Mouse (Mus musculus): ENCODE data around the gene Spen. TPM values are rescaled to one million over a fixed set of nuclear protein-coding genes. Genes with fewer than 3 reads are reported as not detected.

Spen gene
- total RNA-seq, 4 experiments from 2014 or later, result 57.2 to 66.6 (median 62.1) TPM

GRCm38 (mm10) chr4:141478225-141478624 is 60.2 kb downstream of the Spen start:
- no peak for DNase-seq (ENCODE audit: low spot score in 2 of 2)

- DNase-seq (ENCODE audit: low spot score in 2 of 2), result peak; percentile 49 to 71
These were observed 60.7 kb downstream of the Spen start for GRCm38 (mm10) chr4:141477681-141478102.

DNA sequence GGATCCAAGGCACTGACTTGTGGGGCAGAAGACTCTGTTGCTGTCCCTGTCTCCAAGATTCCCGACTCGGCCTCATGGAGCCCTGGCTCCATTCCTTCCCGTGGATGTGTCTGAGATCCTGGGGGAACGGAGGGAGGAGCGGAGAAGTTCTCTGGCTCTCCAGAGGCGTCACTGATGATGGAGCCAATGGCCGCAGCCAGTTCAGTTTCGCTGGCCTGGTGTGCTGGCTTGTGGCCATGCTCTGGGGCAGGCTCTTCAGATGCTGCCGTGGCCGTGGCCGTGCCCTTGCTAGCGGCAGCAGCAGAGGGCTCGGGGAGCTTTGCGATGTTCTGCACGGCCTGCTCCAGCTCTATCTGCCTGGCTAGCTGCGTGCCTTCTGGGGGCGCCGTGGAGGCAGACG is 64.0 kb downstream of the Spen start:
- no peak for DNase-seq (ENCODE audit: low spot score in 2 of 2)

DNA sequence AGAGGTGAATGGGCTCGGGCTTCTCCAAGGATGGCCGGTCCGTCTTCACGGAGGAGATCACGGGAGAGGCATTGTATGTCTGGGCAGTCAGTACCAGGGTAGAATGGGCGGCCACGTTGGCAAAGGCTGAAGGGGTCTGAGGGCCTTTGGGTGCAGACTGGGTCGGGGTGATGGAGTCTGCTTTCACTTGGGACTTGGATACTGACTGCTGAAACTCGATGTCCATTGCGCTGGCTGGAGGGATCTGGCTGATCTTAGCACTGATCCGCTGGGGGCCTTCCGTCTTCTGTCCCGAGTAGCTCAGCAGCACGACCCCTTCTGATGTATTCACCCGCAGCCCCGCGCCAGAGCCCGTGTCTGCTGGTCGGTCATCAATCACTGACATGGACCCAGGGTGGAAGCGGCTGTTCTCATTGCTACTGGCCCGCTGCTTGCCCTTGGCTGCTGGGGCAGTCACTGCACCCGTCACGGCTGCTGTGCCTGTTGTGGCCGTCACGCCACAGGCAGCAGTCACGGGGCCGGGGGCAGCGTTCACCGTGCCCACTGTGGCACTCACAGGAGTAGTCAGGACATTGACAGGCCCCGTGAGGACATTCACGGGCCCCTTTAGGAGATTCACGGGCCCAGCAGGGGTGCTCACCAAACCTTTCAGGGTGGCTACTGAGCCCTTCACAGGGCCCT is 65.6 kb downstream of the Spen start:
- no peak for DNase-seq (ENCODE audit: low spot score in 2 of 2)

DNA sequence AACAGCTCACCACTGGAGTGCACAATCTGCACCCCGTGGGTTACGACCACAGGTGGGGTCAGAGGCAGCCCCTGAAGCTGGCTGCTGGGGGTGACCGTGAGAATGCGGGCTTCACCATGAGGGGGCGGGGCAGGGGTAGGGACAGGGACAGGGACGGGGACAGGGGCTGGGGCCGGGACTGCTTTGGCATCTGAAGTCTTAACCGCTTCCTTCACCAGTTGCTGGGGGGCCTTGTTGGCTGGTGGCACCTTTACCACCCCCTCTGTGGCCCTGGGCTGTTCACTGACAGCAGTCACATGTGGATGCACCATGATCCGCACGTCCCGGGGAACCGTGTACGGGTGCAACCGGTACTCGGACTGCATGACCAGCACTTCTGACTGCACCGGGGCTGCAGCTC is 66.9 kb downstream of the Spen start:
- no peak for DNase-seq (ENCODE audit: low spot score in 2 of 2)

DNA sequence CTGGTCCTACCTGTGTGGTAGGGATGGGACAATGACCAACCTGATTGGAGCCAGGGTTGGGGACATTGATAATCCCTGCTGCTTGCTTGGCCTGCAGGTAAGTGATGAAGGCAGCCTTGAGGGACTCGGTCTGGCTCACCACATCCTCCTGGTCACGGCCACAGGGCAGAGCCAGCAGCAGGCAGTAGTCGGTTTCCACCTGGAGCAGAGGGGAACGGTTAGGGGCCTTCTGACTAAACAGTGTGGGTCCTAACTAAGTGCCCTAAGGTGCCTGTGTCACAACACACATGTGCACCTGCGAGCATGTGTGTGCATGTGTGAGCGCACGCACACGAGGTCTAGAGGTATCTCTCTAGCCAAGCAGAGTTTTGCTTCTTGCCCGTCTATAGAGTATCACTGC is 69.1 kb downstream of the Spen start:
- DNase-seq (ENCODE audit: low spot score in 2 of 2), result no peak

DNA sequence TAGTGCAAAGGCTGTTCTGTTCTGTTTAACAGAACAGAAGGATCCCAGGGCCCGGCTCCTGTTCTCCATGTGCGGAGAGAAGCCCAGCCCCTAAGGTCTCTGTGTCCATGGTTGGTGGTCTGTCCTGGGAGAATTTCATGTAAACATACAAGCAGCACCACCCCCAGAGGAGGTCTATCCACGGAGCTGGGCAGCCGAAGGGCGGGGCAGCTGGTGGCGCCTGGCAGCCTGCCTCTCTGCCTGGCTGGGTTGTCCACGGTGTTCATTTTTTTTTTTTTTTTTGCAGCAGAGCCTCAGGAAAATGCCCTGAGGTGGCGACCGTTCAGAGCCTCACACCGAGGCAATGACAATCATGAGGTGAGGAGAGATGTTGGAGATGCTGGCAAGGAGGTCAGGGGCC is 69.8 kb downstream of the Spen start:
- no peak for DNase-seq (ENCODE audit: low spot score in 2 of 2)

DNA sequence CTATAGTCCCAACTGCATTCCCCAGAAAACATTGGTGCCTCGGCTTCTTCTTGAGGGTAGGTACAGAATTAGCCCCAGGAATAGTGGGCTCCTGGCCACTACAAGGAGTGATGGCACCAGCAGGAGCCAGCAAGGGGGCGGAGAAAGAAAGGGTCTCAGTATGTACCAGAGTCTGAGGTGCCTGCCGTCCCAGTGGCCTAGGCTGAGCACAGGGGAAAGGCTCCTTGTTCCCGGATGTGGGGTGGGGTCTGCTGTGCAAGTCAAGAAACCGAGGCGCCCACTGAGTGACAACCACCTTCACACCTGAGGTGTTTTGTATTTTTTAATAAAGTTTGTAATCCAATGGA is 70.8 kb downstream of the Spen start:
- DNase-seq (ENCODE audit: low spot score in 2 of 2), result no peak

GRCm38 (mm10) chr4:141466844-141467580 is 71.4 kb downstream of the Spen start:
- DNase-seq (ENCODE audit: low spot score in 2 of 2), result no peak

- no peak for DNase-seq (ENCODE audit: low spot score in 2 of 2)
These were observed 72.1 kb downstream of the Spen start for GRCm38 (mm10) chr4:141466289-141466795.

- no peak for DNase-seq (ENCODE audit: low spot score in 2 of 2)
These were observed 72.7 kb downstream of the Spen start for GRCm38 (mm10) chr4:141465512-141466288.

GRCm38 (mm10) chr4:141464722-141465121 is 73.7 kb downstream of the Spen start:
- no peak for DNase-seq (ENCODE audit: low spot score in 2 of 2)

DNA sequence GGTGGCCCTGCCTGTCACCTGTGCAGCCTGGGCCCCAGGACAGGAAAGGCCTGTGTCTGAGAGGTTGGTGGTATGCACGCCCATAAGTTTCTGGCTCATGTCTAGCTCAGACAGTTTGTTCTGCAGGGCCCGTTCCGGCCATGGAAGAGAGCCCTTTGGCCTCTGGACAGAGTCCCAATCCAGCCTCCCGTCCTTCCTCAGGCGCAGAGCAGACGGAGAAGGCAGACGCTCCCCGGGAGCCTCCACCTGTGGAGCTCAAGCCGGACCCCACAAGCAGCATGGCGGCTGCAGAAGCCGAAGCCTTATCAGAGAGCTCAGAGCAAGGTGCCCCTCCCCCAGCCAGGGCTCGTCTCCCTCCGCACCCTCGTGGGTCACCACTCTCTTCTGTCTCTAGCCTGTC is 74.9 kb downstream of the Spen start:
- DNase-seq (ENCODE audit: low spot score in 2 of 2), result no peak

DNA sequence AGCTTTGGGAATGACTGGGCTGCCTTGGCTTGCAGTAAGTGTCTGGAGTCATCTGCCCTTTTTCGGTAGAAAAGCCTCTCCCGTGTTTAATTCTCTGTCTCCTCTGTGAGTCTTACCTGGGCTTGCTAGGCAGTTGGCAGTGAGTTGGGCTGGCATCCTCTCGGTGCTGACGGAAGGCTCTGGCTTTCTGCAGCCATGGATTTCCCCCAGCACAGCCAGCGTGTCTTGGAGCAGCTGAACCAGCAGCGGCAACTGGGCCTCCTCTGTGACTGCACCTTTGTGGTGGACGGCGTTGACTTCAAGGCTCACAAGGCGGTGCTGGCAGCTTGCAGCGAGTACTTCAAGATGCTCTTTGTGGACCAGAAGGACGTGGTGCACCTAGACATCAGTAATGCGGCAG is 76.8 kb downstream of the Spen start:
- no peak for DNase-seq (ENCODE audit: low spot score in 2 of 2)

DNA sequence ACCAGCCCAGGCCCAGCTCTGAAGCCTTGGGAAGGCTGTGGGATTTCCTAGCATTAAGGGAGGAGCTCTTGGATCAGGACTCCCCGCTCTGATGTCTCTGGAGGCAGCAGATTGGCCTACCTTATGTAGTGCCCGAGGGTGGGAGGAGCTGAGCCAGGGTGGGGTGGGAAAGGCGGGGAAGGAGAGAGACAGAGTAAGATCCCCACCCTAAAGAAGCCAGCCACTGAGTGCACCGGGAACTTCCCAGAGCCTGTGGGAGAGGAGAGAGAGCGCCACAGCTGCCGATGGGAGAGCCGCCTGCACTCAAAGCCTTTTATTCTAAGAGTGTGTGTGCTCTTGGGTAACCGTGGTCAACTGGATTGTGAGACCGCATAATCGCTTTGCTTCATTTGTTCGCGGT is 77.3 kb downstream of the Spen start:
- no peak for DNase-seq (ENCODE audit: low spot score in 2 of 2)

- no peak for DNase-seq (ENCODE audit: low spot score in 2 of 2)
These were observed 77.9 kb downstream of the Spen start for GRCm38 (mm10) chr4:141460481-141460880.

DNA sequence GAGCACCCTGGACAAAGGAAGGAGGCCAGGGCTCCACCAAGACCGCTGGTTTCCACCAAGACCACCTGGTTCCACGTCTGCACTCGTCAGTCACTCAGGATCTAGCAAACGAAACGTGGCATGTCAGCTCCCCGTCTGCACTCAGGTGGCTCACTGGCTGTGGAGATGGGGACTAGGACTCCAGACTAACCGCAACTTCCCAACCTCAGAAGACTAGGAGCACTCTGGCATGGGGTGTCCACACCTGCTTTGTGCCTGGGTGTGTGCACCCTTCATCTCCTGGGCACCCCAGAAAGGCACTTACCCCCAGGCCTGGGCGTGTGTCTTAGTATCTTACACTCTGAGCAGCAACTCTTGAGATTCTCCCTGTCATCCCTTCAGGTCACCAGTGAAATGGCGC is 78.6 kb downstream of the Spen start:
- DNase-seq (ENCODE audit: low spot score in 2 of 2), result no peak

GRCm38 (mm10) chr4:141458888-141459287 is 79.5 kb downstream of the Spen start:
- no peak for DNase-seq (ENCODE audit: low spot score in 2 of 2)

- no peak for DNase-seq (ENCODE audit: low spot score in 2 of 2)
These were observed 80.2 kb downstream of the Spen start for GRCm38 (mm10) chr4:141458236-141458635.

GRCm38 (mm10) chr4:141456193-141456938 is 82.0 kb downstream of the Spen start:
- DNase-seq (ENCODE audit: low spot score in 2 of 2), result no peak

GRCm38 (mm10) chr4:141455526-141455925 is 82.9 kb downstream of the Spen start:
- DNase-seq (ENCODE audit: low spot score in 2 of 2), result no peak

Measured in left cerebral cortex, adult 8-10 months (tissue).